Mouse (Mus musculus) thymus, adult 2 months (tissue): ENCODE measurements around the gene Dapk1.

Experiments used
- CTCF ChIP-seq: fragments of 200-500 bp; IDR thresholded peaks from 2 replicates; pipeline ENCODE4 v1.5.1; 2012; ENCODE audit warnings: mild to moderate bottlenecking, control low read depth, low read length, moderate library complexity, borderline replicate concordance; ENCODE audit not compliant: control insufficient read depth, poor library complexity, insufficient read depth; ENCODE audit errors: extremely low read depth
- POLR2A ChIP-seq: fragments of 200-500 bp; IDR thresholded peaks from 2 replicates; pipeline ENCODE4 v1.6.1; 2012; ENCODE audit warnings: mild to moderate bottlenecking, low read length, control low read depth, moderate library complexity; ENCODE audit not compliant: control insufficient read depth, poor library complexity, insufficient read depth; ENCODE audit errors: extremely low read depth

DNA sequence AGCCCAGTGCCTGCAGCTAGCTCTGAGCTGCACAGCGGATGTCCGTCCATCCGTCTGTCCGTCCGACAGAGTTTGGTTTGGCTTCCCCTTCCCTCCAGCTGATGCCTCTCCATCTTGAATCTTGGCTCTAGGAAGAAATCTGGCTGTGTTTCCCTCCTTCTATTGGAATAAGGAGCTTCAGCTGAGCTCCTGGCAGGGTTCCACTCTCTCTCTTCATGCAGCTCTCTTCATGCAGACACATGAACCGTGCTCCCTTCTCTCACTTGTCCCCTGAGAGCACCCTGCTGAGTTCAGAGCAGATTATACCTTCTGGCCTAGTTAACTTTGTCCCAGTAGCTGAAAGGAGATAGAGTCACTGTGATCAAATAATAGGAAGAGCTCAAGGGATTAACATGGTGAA is 83.5 kb downstream of the Dapk1 start:
- TF ChIP-seq CTCF = no peak
- TF ChIP-seq POLR2A = no peak
